Mouse (Mus musculus) B cell, adult 2 months (primary cell): ENCODE measurements around the gene Syne3.

Source experiments
- DNase-seq, 2 experiments: peaks; one replicate each; pipeline ENCODE4 v3.0.0; 2022

Syne3 gene

GRCm38 (mm10) chr12:105009370-105010212, at the start of gene Syne3:
Gene Syne3, minus strand, starts transcription at chr12:105009809.
- peak; percentile 85 to 87 for DNase-seq

DNA sequence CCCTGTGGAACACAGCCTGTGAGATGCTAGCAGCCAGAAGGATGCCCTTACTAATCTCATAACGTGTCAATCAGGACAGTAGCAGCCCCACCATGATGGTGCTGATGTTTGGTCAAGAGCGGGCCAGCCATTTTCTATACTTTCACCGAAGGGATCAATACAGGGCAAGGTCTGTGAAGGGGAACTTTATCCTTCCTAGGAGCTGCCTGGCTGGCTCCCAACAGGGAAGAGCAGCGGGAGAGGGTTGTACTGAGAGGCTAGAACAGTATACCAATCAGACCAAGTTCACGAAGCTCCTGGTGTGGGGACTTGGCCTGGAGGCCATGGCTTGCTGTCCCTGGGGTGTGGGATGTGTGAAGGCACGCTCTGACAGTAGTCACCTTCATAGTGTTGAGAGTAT, 45.7 kb upstream of the Syne3 start:
- DNase-seq = no peak

DNA sequence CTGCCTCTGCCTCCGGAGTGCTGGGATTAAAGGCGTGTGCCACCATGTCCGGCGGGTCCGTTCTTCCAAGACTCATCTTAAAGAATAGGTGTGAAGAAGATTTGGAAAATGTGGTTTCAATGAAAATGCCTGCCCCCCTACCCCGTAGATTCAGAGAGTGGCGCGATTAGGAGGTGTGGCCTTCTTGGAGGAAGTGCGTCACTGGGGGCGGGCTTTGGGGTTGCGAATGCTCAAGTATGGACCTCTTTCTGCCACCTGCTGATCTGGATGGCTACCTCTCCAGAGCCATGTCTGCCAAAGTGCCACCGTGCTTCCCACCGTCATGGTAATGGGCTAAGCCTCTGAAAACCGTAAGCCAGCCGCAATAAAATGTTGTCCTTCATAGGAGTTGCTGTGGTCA, 44.4 kb upstream of the Syne3 start:
- DNase-seq = no peak

GRCm38 (mm10) chr12:105050898-105051297, 41.3 kb upstream of the Syne3 start:
- DNase-seq = peak; percentile 67 to 71

DNA sequence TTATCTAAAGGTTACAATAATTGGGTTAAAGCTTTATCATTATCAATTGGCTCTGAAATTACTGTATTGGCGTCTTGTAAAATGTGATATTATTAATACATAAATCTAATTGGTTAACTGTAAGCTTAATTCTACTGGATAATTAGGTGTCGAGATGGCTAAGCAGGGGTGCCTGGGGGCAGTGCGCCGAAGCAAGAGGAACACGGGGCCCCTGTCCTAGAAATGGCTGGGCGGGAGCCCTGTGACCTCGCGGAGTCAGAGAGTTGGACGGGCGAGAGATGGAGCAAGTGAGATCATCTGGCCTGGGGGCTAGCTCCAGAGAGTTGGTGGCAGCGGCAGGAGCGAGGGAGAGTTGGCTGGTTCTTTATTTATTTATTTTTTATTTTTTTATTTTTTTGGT, 40.2 kb upstream of the Syne3 start:
- DNase-seq = no peak

DNA sequence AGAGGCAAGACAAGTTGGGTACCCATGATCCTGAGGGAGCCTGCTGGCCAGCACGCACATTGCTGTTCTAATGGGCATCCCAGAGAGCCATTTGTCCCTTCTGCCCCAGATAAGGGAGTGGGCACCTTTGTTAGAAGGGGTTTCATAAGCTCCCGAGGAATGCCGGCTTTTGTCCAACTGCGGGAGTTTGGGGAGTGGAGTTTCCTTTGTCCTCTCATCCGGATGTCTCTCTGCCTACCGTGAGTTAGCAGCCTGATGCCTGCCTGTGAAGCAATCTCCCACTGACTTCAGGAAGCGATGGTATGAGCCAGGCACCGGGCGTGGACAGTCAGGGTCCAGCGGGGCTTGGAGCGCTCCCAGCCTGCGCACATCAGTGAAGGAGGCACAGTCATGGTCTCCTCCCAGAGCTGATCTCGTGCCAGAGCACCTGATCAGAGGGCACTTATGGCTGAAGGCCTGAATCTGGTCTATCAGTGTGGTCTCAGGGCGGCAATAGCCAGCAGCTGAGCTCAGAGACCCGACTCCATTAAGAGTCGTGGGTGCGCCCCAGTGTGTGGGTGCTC, 38.8 kb upstream of the Syne3 start:
- DNase-seq = no peak

- DNase-seq = no peak
Observed at GRCm38 (mm10) chr12:105044775-105045174, 35.2 kb upstream of the Syne3 start.

- DNase-seq = no peak
Observed at GRCm38 (mm10) chr12:105043081-105043480, 33.5 kb upstream of the Syne3 start.

DNA sequence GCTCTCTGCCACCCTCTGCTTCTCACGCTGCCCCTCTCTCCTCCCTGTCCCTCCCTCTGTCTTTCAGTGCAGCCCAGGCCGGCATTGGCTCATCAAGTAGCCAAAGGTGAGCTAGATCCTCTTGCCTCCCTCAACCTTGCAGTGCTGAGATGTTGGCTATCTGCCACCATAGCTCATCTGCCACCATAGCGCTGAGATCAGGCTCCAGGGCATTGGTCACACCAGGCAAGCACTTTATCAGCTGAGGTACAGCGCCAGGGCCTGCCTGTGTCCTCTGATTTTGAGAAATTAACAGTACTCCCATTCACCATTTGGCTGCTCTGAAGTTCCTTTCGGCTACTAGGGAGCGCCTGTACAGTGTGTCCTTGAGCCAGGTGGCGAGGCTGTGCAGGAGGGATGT, 31.3 kb upstream of the Syne3 start:
- DNase-seq = no peak

DNA sequence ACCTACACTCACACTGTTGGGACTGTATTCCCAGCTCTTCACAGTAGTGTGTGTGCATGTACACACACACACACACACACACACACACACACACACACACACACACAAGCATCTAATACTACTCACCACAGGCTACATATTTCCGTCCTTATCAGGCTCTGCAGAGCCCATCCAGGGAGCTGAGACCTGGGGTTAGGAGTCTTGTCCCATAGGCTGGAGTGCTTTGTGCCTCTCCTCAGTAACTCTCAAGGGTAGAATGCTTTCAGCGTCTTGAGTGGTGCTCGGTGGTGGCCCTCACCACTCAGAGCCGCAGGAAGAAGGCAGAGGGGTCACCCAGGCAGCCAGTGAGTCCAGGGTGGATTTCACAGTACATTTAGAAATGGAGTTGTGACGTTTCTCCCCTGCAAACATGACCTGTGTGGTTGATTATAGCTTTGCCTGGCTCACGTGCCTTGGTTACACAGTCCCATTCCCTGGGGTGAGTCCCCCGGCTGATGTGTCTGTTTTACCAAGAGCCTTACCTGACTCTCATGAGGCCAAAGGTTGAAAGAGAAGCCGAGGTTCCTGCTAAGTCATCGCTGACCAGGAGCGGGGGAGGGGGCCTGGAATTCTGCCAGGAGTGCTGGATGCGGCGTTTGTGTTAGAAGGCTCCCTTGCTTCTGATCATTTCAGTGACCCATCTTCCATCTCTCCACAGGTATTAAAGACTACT, 30.1 kb upstream of the Syne3 start:
- no peak for DNase-seq

GRCm38 (mm10) chr12:105038918-105039317, 29.3 kb upstream of the Syne3 start:
- DNase-seq = no peak

GRCm38 (mm10) chr12:105038211-105038610, 28.6 kb upstream of the Syne3 start:
- DNase-seq = no peak

GRCm38 (mm10) chr12:105034130-105034769, 24.6 kb upstream of the Syne3 start:
- DNase-seq = no peak

GRCm38 (mm10) chr12:105032832-105033775, 23.5 kb upstream of the Syne3 start:
- peak in 1 of 2 experiments; percentile 25 for DNase-seq

DNA sequence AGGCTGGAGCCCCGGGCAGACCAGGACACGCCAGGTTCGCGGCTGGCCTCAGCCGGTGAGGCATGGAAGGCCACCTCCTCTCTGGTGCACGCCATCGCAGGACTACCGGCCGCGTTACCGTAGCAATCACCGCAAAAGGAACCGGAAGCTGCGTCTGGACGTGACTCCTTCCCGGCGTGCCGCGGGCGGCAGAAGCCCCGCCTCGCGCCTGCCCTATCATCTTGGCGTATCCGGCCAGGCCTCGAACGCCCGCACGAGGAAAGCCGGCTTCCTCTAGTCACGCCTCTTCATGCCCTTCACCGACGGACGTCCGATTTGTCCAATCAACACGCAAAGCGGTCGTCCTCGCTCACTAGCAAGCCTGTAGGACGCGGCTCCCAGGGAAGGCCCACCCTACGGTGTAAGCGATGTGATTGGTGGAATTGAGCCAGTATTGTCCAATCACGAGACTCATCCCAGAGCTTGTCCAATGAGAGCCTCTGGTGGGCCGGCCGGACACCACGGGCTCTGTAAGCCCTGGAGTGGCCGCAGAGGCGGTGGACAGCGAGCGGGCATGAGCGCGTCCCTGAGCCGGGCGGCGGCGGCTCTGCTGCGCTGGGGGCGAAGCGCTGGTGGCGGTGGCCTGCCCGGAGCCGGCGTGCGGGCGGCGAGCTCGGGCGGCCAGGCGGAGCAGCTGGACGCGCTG, 22.7 kb upstream of the Syne3 start, which contains the start of gene Glrx5:
Gene Glrx5, plus strand, starts transcription at position 542 of the 685 bp plus-strand sequence.
- DNase-seq = peak; percentile 96

GRCm38 (mm10) chr12:105031081-105032058, 21.8 kb upstream of the Syne3 start:
- DNase-seq = no peak

- DNase-seq = no peak
Observed at GRCm38 (mm10) chr12:105029890-105030289, 20.3 kb upstream of the Syne3 start.

DNA sequence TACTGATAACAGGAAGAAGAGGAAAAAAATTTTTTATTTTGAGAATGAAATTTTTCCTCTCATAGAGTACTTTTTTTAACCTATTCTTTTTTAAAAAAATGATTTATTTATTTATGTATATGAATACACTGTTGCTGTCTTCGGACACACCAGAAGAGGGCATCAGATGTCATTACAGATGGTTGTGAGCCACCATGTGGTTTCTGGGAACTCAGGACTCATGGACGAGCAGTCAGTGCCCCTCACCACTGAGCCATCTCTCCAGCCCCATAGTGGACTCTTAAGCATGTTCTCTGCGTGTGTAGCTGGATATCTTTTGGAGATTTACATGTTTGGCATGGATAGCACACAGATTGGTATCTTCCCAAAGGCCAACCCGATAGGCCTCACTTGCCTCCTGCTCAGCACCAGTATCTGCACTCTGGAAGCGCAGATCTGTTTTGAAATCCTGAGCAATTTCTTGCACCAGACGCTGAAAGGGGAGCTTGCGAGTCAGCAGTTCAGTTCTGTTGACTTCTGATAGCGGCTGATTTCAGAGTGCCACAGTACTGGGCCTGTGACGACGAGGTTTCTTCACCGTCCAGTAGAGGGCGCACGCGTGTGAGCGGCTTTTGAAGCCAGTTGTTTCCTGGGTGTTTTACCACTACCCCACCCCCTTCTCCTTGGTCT, 17.8 kb upstream of the Syne3 start:
- peak; percentile 92 for DNase-seq

DNA sequence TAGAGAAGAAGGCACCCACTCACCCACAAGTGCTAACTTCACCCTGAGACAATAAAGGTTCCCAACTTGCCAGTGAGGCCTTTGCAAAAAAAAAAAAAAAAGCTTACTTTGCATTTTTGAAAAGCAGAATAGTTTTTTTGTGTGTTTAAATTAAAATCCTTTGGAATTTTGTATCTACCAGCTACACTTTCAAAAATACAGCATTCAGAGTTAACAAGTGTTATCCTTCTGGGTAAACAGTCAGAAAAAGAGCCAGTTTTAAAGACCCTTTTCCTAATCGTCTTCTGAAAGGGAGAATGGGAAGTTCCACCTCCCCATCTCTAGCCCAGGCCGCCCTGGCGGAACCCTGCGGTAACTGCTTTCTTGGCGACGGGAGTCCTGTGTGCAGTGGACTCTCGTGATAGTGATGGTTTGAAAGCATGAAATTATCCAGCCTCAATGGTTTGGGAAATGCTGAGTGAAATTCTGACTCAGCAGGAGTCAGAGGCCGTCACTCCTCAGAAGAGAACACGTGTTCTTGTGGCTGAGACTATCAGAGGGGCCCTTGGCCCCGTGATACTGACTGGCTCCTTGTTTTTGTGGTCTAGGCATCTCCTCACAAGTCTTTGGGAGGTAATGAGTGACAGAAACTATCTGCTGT, 16.5 kb upstream of the Syne3 start:
- DNase-seq = no peak
